In genomic region chr5:25053971-25054658, GRCm38 (mm10) we compare ENCODE assay signal across 11 mouse cellular contexts. TPM values are rescaled to one million over a fixed set of nuclear protein-coding genes. Genes with fewer than 3 reads are reported as not detected.
DNase-seq lines count a peak whose midpoint lies in the region; ATAC-seq and TF ChIP-seq lines count a peak whose summit lies in the region.
"Had no signal": no experiment of that assay in that cellular context is flagged by ENCODE, and none has a peak within 500 bp of the region (broad histone marks: within the 10 kb centered on the region; RNA-seq: fewer than 3 reads in every experiment).

No protein-coding gene starts in this region.

- no peaks in the 10 kb centered on the region for H3K9me3 ChIP-seq in limb, embryonic 14.5 days (ENCODE audit: control insufficient read depth, low read length)
- H3K9me3 ChIP-seq: limb, embryonic 12.5 days; stomach, embryonic 15.5 days had no signal

- peak; percentile 84 to 92 for DNase-seq in adrenal gland, adult (ENCODE audit: inconsistent age in 2 of 2, low spot score in 1 of 2)
- no peak for DNase-seq in adrenal gland, postnatal 4 days (ENCODE audit: low spot score in 2 of 2)
- DNase-seq in layer of hippocampus, adult 11-12 months (ENCODE audit: low spot score): peak; percentile 61
- no peak for DNase-seq in layer of hippocampus, postnatal 10 days (ENCODE audit: low spot score in 2 of 2)
- DNase-seq in cerebellum, adult 2 months: peak; percentile 64 to 81
- no peak for DNase-seq in limb, embryonic 14.5 days (ENCODE audit: low spot score)
- DNase-seq in kidney, adult 18-20 months: no peak
- no peak for DNase-seq in kidney, postnatal 36 days

- no peak overlapping the region for H3K4me3 ChIP-seq in cerebellum, adult 2 months (replicated peaks; ENCODE audit: insufficient read depth, low read depth, low read length)
- no peak overlapping the region for H3K4me3 ChIP-seq in limb, embryonic 14.5 days (replicated peaks; ENCODE audit: low read length)
- H3K4me3 ChIP-seq: limb, embryonic 12.5 days; stomach, embryonic 15.5 days had no signal

- no peak overlapping the region for H3K4me2 ChIP-seq in limb, embryonic 14.5 days (replicated peaks; ENCODE audit: low read depth, low read length, severe bottlenecking)
- H3K4me2 ChIP-seq: limb, embryonic 12.5 days; stomach, embryonic 15.5 days had no signal

- H3K27me3 ChIP-seq in cerebellum, adult 2 months (ENCODE audit: control insufficient read depth, insufficient read depth, low read length): no peaks in the 10 kb centered on the region
- no peaks in the 10 kb centered on the region for H3K27me3 ChIP-seq in limb, embryonic 14.5 days (ENCODE audit: control insufficient read depth, insufficient read depth, low read length)
- H3K27me3 ChIP-seq: stomach, embryonic 15.5 days had no signal

- H3K9ac ChIP-seq in limb, embryonic 14.5 days (ENCODE audit: low read depth, low read length, severe bottlenecking): no peak overlapping the region
- H3K9ac ChIP-seq: limb, embryonic 12.5 days; stomach, embryonic 15.5 days had no signal

- H3K4me1 ChIP-seq in cerebellum, adult 2 months (ENCODE audit: control insufficient read depth, insufficient read depth, low read length): peaks cover 59% of the 10 kb centered on the region
- H3K4me1 ChIP-seq in limb, embryonic 14.5 days (ENCODE audit: control insufficient read depth, insufficient read depth, low read length): peaks cover 7% of the 10 kb centered on the region; the same call in 1 of the 2 replicates

- peak overlapping the region; percentile 71 for H3K27ac ChIP-seq in cerebellum, adult 2 months (ENCODE audit: insufficient read depth, low read length)
- 0 out of 2 replicates have a peak overlapping the region, but pooled peaks have one; percentile 19 for H3K27ac ChIP-seq in limb, embryonic 14.5 days (replicated peaks; ENCODE audit: low read depth, low read length)
- H3K27ac ChIP-seq: limb, embryonic 12.5 days; stomach, embryonic 15.5 days had no signal

- TF ChIP-seq POLR2A in cerebellum, adult 2 months (IDR thresholded peaks at IDR 0.05; ENCODE audit: borderline replicate concordance, insufficient read depth, low read length): no peak
- no peak for TF ChIP-seq POLR2A in limb, embryonic 14.5 days (IDR thresholded peaks at IDR 0.05; ENCODE audit: borderline replicate concordance, extremely low read depth, insufficient read depth, insufficient read length)

- ATAC-seq in limb, embryonic 14.5 days (ENCODE audit: low FRiP score, low read depth): no peak
- ATAC-seq: inflammation-experienced regulatory T-cells, adult 6 months had no signal

- TF ChIP-seq CTCF in cerebellum, adult 2 months (IDR thresholded peaks at IDR 0.05; ENCODE audit: borderline replicate concordance, insufficient read depth, low read depth, low read length): no peak

- no peaks in the 10 kb centered on the region for H3K36me3 ChIP-seq in limb, embryonic 14.5 days (ENCODE audit: control insufficient read depth, insufficient read depth, low read length)
- H3K36me3 ChIP-seq: limb, embryonic 12.5 days; stomach, embryonic 15.5 days had no signal

- WGBS in cerebellum, adult 2 months: 62% methylated on average over 7 of the region's 7 CpGs
- 71% methylated on average over 7 of the region's 7 CpGs for WGBS in limb, embryonic 14.5 days

RNA-seq across cellular contexts. Expression of gene Prkag2, which starts 46.3 kb away (rescaled TPM):
- total RNA-seq in adrenal gland, postnatal 4 days (2021): 10 to 100 TPM; 50.0 to 55.4 TPM
- 100 to 1,000 TPM; 143 to 147 TPM for total RNA-seq in layer of hippocampus, postnatal 10 days (2021)
- 92.0 and 99.4 TPM in 2 replicates for polyA plus RNA-seq in cerebellum, adult 2 months (2012; rRNA removed)
- 32.6 and 33.1 TPM in 2 replicates for polyA plus RNA-seq in limb, embryonic 14.5 days (2012; rRNA removed)
- polyA plus RNA-seq in limb, embryonic 14.5 days (2014; fragmentation: Nextera tagmentation; extraction: Ambion mirVana): 21.3 and 22.3 TPM in 2 replicates

Comparison
In these comparisons a context has a peak if more than half of its experiments do, and no peak if none do; other contexts are left out.
1. DNase-seq: peak in adrenal gland, adult (2 of 2), layer of hippocampus, adult 11-12 months (single experiment) and cerebellum, adult 2 months (2 of 2); none in adrenal gland, postnatal 4 days (0 of 2), layer of hippocampus, postnatal 10 days (0 of 2), limb, embryonic 14.5 days (single experiment), kidney, adult 18-20 months (single experiment) and kidney, postnatal 36 days (0 of 2).